Mouse (Mus musculus) erythroblast, embryonic 14.5 days (primary cell): ENCODE measurements around the gene Chgb.

Experiments used
- GATA1 ChIP-seq: IDR thresholded peaks from 2 replicates; pipeline ENCODE4 v1.6.1; 2012; ENCODE audit warnings: low read length, inconsistent platforms, mixed read lengths
- TAL1 ChIP-seq: IDR thresholded peaks from 3 replicates; pipeline ENCODE4 v1.6.1; 2012; ENCODE audit warnings: low read length, inconsistent platforms, mixed read lengths

- no peak for TF ChIP-seq GATA1
- no peak for TF ChIP-seq TAL1
These were observed 48.1 kb upstream of the Chgb start for GRCm38 (mm10) chr2:132732940-132733339.
